Mouse (Mus musculus) neural tube, embryonic 11.5 days (tissue): ENCODE measurements around the gene Gm29276. TPM values are rescaled to one million over a fixed set of nuclear protein-coding genes. Genes with fewer than 3 reads are reported as not detected.
"Not testable (repeated sequence)": the region's sequence is repeated elsewhere in the genome, so short reads cannot be mapped to it uniquely, and the experiment has no call there.

Source experiments
- ATAC-seq: fragments of 200-750 bp; cut with Nextera tagmentation; 2 replicates; pipeline ENCODE4 v1.8.0; 2017; ENCODE audit warnings: moderate number of reproducible peaks, mild to moderate bottlenecking, moderate TSS enrichment, moderate library complexity; ENCODE audit not compliant: insufficient read depth, low FRiP score, low TSS enrichment
- DNase-seq: peaks from one replicate; pipeline ENCODE4 v3.0.0-alpha.2; 2015; ENCODE audit warnings: low spot score
- H3K27ac ChIP-seq: fragments of 300-500 bp; sonication (generic); 2 replicates; pipeline ENCODE4 v1.5.1; 2014; ENCODE audit warnings: low read depth, mild to moderate bottlenecking, low read length
- H3K27me3 ChIP-seq: fragments of 300-500 bp; sonication (generic); 2 replicates; pipeline ENCODE4 v1.6.1; 2014; ENCODE audit warnings: mild to moderate bottlenecking, low read length, mixed read lengths; ENCODE audit not compliant: control insufficient read depth, insufficient read depth
- H3K36me3 ChIP-seq: fragments of 300-500 bp; sonication (generic); 2 replicates; pipeline ENCODE4 v1.6.1; 2014; ENCODE audit warnings: mild to moderate bottlenecking, low read length, moderate library complexity, mixed read lengths; ENCODE audit not compliant: control insufficient read depth, insufficient read depth
- H3K4me1 ChIP-seq: fragments of 300-500 bp; sonication (generic); 2 replicates; pipeline ENCODE4 v1.6.1; 2014; ENCODE audit warnings: low read length, mixed read lengths; ENCODE audit not compliant: control insufficient read depth, insufficient read depth
- H3K4me2 ChIP-seq: fragments of 300-500 bp; sonication (generic); 2 replicates; pipeline ENCODE4 v1.6.1; 2014; ENCODE audit warnings: low read depth, mild to moderate bottlenecking, moderate library complexity
- H3K4me3 ChIP-seq: fragments of 300-500 bp; sonication (generic); 2 replicates; pipeline ENCODE4 v1.5.1; 2014; ENCODE audit warnings: low read depth, low read length
- H3K9ac ChIP-seq: fragments of 300-500 bp; sonication (generic); 2 replicates; pipeline ENCODE4 v1.6.1; 2014; ENCODE audit warnings: mild to moderate bottlenecking, low read length
- H3K9me3 ChIP-seq: fragments of 300-500 bp; sonication (generic); 2 replicates; pipeline ENCODE4 v1.6.1; 2016; ENCODE audit warnings: low read length; ENCODE audit not compliant: control insufficient read depth
- WGBS: fragments of 180-500 bp; shearing (Covaris S2); extraction: QIAGEN DNeasy Blood & Tissue Kit; methylation state at CpG from one replicate; pipeline ENCODE4 v1.1.7; 2014; 5-methylcytosine and 5-hydroxymethylcytosine counted together
- polyA plus RNA-seq: library from polyadenylated mRNA; unstranded; fragments of >200 nt; fragmentation: Nextera tagmentation; extraction: Ambion mirVana; gene quantifications from 2 replicates; pipeline ENCODE4 v1.2.1, GENCODE M21; 2014

Gm29276 gene
- polyA plus RNA-seq = not detected in 2 replicates

- H3K9ac ChIP-seq, DNase-seq, H3K27me3 ChIP-seq, H3K4me2 ChIP-seq, H3K27ac ChIP-seq, ATAC-seq, H3K36me3 ChIP-seq, H3K4me3 ChIP-seq, H3K4me1 ChIP-seq, H3K9me3 ChIP-seq: not testable (repeated sequence)
- WGBS = no CpG with 5 or more reads among the region's 7 CpGs
Observed at GRCm38 (mm10) chrY:42582150-42582549, at the start of gene Gm29276. Gene Gm29276, minus strand, starts transcription at chrY:42582250.
